Mouse (Mus musculus) gastrocnemius, adult 18-20 months (tissue): ENCODE results near the gene Cfap70. TPM values are rescaled to one million over a fixed set of nuclear protein-coding genes. Genes with fewer than 3 reads are reported as not detected.

Source experiments
- DNase-seq: peaks from one replicate; pipeline ENCODE4 v3.0.0; 2021; ENCODE audit warnings: low spot score
- long read RNA-seq, 2 experiments: library from polyadenylated mRNA; stranded (forward); transcript quantifications; one replicate each; pipeline ENCODE4 v2.0.0; 2021
- total RNA-seq, 2 experiments: library from RNA; stranded (reverse); gene quantifications; 2 replicates each; pipeline ENCODE4 v1.2.3; 2021

Gene Cfap70
- under 1 TPM; 0.14 to 0.19 TPM for total RNA-seq
- long read RNA-seq, experiment 1: 0 reads
- long read RNA-seq, experiment 2, partial matches to known transcripts: 1 of 2 reads
- long read RNA-seq, experiment 2, other reads (novel, unspliced or antisense): 1 of 2 reads

DNA sequence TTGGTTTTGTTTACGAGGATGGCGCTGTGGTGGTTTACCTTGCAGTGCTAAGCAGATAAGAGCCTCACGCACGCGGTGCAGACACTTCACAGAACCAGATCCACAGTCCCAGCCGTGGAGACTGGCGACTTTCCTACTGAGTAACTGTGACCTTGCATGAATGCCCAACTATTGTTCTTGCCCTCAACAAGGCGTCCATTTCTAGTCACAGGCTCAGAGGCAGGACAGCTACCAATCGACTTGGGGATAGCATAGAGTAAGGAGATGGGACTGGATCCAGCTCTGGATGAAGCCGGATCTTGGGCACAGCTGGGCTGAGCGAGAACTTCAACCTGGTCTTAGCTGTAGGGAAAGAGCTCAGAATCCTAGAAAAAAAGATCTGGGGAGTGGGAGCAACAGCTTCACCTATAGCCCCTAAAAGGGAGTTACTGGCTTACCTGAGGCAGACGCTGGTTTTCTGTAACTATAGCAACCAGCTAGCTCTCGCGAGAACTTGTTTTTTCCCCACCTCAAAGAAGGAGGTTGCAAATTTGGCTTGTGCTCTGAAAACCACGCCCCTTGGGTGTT is at the start of gene Cfap70:
Cfap70 (minus strand) TSS at position 462 of the 567 bp plus-strand sequence.
- peak; percentile 58 for DNase-seq

- no peak for DNase-seq
These were observed 48.0 kb upstream of the Cfap70 start for GRCm38 (mm10) chr14:20499982-20500381.

DNA sequence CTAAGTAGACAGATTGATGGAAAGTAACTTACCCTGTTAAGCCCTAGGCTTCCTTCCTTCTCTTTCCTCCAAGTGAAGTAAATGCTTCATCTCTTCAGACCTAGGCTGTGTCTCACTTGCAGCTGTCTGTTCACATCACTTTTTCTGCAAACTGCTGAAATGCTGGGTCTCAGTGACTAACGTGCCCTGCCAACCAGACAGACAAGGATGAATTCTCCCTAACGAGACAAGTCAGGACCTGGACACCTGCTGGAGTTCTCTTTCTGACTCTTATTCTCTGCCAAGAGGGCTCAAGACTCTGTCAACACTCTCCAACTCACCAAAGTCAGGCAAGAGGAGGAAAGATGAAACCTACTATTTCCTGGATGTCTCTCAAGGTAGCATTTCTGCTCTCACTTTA is 44.6 kb upstream of the Cfap70 start, which contains the start of gene Mss51:
Mss51 (minus strand) TSS at position 299 of the 400 bp plus-strand sequence.
- DNase-seq: peak; percentile 60

- no peak for DNase-seq
These were observed 34.0 kb upstream of the Cfap70 start for GRCm38 (mm10) chr14:20486031-20486430.

DNA sequence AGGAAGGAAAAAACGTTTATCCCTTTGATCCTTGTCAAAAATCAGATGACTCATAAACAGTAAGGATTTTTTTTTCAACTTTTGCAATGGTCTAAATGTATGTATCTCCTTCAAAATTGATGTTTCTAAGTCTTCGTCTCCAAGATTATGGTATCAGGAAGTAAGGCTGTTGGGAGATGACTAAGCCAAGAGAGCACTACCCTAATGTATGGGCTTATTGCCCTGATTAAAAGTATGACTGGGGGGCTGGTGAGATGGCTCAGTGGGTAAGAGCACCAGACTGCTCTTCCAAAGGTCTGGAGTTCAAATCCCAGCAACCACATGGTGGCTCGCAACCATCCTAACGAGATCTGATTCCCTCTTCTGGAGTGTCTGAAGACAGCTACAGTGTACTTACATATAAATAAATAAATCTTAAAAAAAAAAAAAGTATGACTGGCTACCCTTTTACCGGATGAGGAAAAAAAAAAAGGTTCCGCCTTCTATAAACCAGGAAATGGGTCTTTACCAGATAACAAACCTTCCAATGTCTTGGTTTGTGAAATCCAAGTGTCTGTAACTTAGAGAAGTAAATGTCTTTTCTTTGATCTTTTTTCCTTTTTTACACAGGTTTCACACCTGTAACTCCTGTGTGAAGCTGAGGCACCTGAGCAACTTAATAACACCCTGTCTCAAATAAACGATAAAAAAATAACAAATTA is 30.2 kb upstream of the Cfap70 start:
- no peak for DNase-seq

DNA sequence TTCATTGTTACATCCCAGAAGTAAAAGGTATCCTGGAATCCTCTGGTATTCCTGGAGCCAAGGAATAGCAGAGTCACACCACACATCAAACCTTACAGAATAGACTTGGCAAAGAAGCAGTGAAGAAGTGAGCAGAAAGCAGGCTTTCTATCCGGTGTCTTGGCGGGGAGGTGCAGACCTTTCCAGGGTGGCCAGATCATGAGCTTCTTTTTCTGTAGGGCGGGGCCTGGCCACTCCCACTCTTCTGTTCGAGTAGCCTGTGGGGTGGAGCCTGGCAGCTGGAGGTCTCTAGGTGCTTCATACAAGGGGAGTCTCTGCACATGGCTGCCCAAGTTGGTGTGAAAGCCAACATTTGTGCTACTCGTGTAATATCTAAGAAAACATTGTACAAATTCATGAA is 29.2 kb upstream of the Cfap70 start:
- DNase-seq: peak; percentile 26

DNA sequence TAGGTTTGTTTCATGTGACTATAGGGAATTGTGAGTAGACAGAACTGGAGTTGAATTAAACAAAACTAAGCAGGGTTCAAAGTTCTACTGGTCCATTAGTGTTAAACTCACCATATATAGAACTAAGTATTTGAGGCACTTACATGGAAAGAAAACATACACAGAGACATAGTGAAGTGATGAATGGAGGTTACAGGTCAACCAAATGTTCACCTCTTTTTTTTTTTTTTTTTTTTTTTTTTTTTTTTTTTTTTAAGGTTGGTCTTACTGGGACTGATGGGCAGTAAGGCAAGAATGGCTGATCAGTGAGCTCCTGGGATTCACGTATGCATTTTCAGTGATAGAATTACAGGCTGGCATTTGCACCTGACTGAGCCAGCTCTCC is 28.2 kb upstream of the Cfap70 start:
- no peak for DNase-seq

DNA sequence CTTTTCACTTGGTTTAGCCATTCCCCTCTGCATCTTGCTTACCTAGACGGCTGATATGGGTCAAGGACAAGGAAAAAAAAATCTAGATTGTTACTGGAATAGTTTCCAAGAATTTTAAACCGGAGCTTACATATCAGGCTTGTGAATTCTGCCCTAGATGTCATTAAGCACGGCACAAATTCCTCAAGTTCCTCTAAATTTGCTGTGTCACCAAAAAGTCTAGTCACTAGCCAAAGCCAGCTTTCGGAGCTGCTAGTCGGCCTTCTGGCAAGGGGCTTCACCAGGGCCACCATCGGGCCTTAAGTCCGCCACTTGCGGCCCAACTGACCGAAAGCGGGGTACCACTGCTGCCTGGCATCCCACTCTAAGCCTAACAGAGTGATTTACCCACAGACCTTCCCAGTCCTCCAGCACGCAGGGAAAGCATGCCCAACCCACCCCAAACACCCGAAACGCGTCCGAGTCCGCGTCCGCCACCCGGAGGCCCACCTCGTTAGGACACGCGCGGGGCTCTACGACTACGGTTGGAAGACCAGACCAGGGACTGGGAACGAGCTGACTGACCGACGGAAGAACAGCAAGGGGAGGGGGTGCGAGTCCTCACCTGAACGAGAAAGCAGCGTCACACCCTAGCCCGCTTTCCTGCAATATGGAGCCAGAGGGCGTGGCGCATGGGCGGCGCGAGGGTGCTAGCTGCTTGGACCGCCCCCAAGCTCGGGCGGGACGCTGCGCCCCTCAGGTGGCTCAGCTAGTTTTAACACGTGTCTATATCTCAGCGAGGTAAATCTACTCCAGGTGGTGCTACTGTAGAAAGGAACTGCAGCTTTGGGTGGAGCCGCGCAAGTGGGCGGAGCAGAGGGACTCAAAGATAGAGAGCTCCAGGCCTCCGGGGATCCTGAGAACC is 27.5 kb upstream of the Cfap70 start, which contains the start of gene Anxa7:
Anxa7 (minus strand) TSS at position 843 of the 904 bp plus-strand sequence.
- DNase-seq: peak; percentile 78

DNA sequence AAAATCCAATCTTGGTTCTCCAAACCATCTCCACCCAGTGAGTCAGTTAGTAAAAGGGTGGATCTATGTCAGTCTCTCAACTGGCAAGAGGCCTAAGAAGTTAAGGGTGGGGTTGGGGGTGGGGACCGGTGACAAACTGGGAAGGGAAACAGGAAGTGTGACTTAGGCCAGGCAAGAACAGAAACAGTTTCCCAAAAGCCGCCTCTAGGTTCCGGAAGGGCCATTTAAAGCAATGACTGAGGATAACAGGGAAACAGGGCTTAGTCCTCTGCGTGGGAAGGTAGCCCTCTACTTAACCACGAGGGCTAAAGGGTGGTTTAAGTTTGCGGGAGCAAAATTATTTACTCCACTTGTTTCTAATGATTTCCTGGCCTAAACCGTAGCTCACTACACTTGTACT is 26.8 kb upstream of the Cfap70 start:
- peak; percentile 66 for DNase-seq

DNA sequence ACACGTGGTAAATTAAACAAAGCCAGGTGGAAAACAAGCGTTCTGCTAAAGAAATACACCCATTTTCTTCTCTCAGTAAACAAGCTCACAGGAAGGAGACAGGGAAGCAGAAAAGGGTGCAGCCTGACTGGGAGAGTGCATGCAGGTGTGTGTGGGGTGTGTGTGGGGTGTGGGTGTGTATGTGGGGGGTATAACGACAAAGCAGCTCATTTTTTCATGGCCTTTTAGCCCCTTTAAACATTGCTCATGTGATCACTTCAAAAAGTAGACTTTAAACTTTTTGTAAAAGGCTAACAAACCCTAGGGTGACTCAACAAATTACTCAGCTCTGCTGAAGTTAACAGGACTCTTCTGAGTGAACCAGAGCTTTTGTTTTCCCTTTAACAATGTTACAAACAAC is 26.4 kb upstream of the Cfap70 start:
- no peak for DNase-seq

GRCm38 (mm10) chr14:20477261-20478025 is 25.4 kb upstream of the Cfap70 start:
- DNase-seq: no peak

DNA sequence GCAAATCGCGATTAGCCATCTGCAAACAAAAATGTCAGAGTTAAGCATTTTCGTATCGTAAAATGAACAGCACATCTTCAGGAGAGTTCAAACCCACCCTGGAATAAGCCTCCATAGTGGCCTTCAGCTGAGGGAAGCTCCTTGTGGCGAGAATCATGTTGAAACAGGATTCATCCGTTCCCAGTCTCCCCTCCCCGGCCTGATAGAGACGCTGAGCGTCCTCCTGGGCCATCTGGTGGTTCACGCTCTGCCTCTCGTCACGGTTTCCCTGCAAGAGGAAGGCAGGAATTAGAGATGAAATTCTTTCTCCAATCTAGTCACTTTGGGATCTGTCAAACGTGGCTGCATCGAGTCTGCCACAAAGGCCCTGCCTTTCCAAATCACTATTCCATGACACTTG is 8.2 kb upstream of the Cfap70 start:
- DNase-seq: no peak

GRCm38 (mm10) chr14:20458378-20458777 is 6.4 kb upstream of the Cfap70 start:
- no peak for DNase-seq

DNA sequence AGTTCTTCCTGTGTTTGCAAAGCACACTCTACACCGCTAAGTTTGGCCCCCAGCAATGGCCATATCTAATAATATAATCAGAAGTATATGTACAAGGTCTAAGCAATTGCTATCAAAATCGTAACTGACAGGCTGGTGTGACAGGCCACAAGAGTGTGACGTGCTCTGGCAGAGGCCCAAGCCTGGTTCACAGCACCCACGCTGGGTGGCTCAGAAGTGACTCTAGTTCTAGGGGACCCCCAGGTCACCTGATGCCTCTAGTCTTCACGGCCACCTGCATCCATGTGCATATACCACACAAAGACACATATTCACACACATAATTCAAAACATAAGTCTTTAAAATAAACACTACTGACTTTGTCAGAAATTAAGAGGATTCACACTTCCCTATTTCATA is 903 bp upstream of the Cfap70 start:
- no peak for DNase-seq

DNA sequence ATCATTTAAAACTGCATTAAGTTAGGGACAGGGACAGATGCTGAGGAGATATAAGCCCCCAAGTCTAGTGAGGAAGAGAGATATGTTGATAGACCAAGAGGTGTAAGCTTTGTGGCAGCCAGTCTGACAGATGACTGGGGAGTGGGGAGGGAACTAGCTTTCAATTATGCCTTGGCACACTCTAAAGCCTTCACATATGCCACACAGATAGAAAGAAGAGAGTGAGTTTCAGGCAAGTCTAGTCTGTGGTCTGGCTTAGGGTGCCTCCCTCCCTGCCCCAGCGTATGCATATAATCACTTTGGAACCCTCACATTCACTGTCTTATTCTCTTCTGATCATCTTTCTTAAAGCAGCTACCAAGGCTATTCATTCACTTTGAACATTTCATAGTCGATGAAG is 724 bp downstream of the Cfap70 start:
- DNase-seq: no peak

DNA sequence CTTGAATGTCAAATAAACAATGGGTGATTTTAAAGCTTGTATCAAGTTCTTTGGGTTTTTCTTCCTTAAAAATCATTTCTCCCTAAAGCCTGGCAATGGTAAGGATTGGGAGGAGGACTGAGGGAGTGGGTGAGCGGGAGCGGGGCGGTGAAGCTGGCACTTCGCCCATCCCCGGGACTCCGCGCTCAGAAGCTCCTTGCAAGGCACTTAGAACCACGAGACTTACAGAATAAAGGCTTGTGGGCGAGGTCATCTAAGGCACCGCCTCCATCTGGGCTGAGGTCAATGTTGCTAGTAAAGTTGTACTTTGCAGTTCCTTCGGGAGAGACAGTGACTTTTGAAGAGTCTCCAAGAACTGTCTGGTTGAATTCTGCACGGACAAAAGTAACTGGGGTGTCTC is 4.8 kb downstream of the Cfap70 start:
- DNase-seq: no peak

DNA sequence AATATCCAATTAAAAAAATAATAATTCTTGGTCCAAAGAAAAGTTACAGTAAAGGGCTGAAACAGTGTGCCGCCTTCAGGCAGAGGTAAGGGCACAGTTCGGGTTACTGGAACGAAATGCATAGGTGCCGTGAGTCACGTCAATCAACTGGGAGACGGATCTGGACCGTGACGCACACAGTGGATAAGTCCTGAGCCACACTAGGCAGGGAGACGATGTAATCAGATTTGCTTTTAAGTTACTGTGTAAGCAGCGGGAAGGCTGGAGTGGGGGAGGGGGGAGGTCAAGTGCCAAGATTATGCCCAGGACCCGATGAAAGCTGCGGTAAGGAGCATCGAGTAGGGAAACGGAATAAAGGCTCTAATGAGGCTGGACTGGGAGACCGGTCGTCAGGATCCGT is 9.8 kb downstream of the Cfap70 start:
- DNase-seq: no peak

- no peak for DNase-seq
These were observed 15.1 kb downstream of the Cfap70 start for GRCm38 (mm10) chr14:20436976-20437375.

DNA sequence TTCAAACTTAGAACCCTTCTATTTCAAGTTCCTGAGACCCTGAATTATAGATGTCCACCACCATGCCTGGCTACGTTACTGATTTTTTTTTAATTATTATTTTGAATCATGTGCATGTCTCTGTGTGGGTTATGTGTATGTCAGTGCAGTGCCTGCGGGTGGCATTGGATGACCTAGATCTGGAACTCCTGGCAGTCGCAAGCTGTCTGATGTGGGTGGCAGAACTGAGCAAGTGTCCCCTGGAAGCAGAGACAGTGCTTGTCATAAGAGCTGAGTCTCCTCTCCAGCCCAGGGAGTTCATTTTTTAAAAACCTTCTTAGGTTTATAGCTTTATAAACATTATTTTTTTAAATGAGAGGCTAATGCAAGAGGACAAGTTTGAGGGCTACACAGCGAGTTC is 19.6 kb downstream of the Cfap70 start:
- DNase-seq: peak; percentile 56

- peak; percentile 73 for DNase-seq
These were observed 20.3 kb downstream of the Cfap70 start for GRCm38 (mm10) chr14:20431726-20432125.

DNA sequence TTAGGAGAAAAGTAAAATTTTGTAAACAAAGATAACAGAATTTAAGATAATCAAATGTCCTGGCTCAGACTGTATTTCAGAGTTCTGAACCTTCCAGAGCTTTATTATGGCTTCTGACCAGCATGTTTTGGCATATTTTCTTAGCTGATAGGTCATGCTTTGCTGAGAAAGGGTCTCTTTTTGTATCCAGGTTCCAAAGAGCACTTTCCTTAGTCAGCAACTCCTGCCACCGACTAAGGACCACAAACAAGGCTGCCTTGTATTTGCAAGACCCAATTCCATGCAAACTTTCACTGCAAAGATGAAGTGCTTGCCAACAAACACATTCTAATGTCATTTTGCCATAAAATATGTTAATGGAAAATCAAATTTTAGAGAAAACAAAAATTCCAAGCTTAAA is 22.2 kb downstream of the Cfap70 start:
- no peak for DNase-seq
